Mouse (Mus musculus): Measurements from ENCODE around the gene Ecel1.
A peak's percentile ranks its signal among the peaks of the same experiment; 100 is the strongest.

Gene Ecel1

GRCm38 (mm10) chr1:87156199-87156587, at the start of gene Ecel1:
TSS of gene Ecel1 (minus strand) at chr1:87156521.
- DNase-seq: no peak

GRCm38 (mm10) chr1:87205502-87205901, 49.2 kb upstream of the Ecel1 start:
- no peak for DNase-seq

GRCm38 (mm10) chr1:87205038-87205437, 48.7 kb upstream of the Ecel1 start:
- no peak for DNase-seq

GRCm38 (mm10) chr1:87204465-87204864, 48.1 kb upstream of the Ecel1 start, which contains the start of gene Chrng:
TSS of gene Chrng (plus strand) at chr1:87204657.
- DNase-seq: no peak

GRCm38 (mm10) chr1:87203779-87204178, 47.5 kb upstream of the Ecel1 start:
- no peak for DNase-seq

- no peak for DNase-seq
These were observed 45.5 kb upstream of the Ecel1 start for GRCm38 (mm10) chr1:87201848-87202247.

GRCm38 (mm10) chr1:87200811-87201210, 44.5 kb upstream of the Ecel1 start:
- no peak for DNase-seq

GRCm38 (mm10) chr1:87198119-87199065, 42.1 kb upstream of the Ecel1 start:
- no peak for DNase-seq

- no peak for DNase-seq
These were observed 41.0 kb upstream of the Ecel1 start for GRCm38 (mm10) chr1:87197296-87197695.

- DNase-seq: no peak
These were observed 34.1 kb upstream of the Ecel1 start, which contains the start of gene Chrnd for GRCm38 (mm10) chr1:87190429-87190828. TSS of gene Chrnd (plus strand) at chr1:87190607.

- DNase-seq: peak; percentile 78
These were observed 30.7 kb upstream of the Ecel1 start for GRCm38 (mm10) chr1:87187037-87187355.

- no peak for DNase-seq
These were observed 30.1 kb upstream of the Ecel1 start for GRCm38 (mm10) chr1:87186261-87187036.

GRCm38 (mm10) chr1:87185526-87185925, 29.2 kb upstream of the Ecel1 start:
- no peak for DNase-seq

GRCm38 (mm10) chr1:87184751-87185139, 28.4 kb upstream of the Ecel1 start:
- peak; percentile 81 for DNase-seq

- DNase-seq: no peak
These were observed 27.9 kb upstream of the Ecel1 start for GRCm38 (mm10) chr1:87183998-87184750.

GRCm38 (mm10) chr1:87183013-87183412, 26.7 kb upstream of the Ecel1 start, which contains the start of gene Prss56:
TSS of gene Prss56 (plus strand) at chr1:87183313.
- no peak for DNase-seq

- DNase-seq: no peak
These were observed 24.6 kb upstream of the Ecel1 start for GRCm38 (mm10) chr1:87180896-87181295.

GRCm38 (mm10) chr1:87175852-87176292, 19.6 kb upstream of the Ecel1 start:
- DNase-seq: peak; percentile 69

- DNase-seq: peak; percentile 75
These were observed 18.0 kb upstream of the Ecel1 start for GRCm38 (mm10) chr1:87174006-87174955.

- no peak for DNase-seq
These were observed 16.0 kb upstream of the Ecel1 start for GRCm38 (mm10) chr1:87172316-87172715.

GRCm38 (mm10) chr1:87171312-87171711, 15.0 kb upstream of the Ecel1 start:
- DNase-seq: no peak

GRCm38 (mm10) chr1:87170458-87170857, 14.1 kb upstream of the Ecel1 start:
- no peak for DNase-seq
